Mouse (Mus musculus) mammary gland, adult 2 months (tissue): ENCODE results near the gene Mif. TPM values are rescaled to one million over a fixed set of nuclear protein-coding genes. Genes with fewer than 3 reads are reported as not detected.

Experiments used
- polyA plus RNA-seq: library from polyadenylated mRNA; depleted of rRNA; stranded (reverse); fragments of >200 nt; gene quantifications from 2 replicates; pipeline ENCODE4 v1.2.3, GENCODE M21; 2012; ENCODE audit warnings: low replicate concordance; rRNA removed

Mif gene
- polyA plus RNA-seq: 840 and 1,446 TPM in 2 replicates

GRCm38 (mm10) chr10:75859786-75860470 lies at the start of gene Mif:
Gene Mif (minus strand): TSS chr10:75860240.

DNA sequence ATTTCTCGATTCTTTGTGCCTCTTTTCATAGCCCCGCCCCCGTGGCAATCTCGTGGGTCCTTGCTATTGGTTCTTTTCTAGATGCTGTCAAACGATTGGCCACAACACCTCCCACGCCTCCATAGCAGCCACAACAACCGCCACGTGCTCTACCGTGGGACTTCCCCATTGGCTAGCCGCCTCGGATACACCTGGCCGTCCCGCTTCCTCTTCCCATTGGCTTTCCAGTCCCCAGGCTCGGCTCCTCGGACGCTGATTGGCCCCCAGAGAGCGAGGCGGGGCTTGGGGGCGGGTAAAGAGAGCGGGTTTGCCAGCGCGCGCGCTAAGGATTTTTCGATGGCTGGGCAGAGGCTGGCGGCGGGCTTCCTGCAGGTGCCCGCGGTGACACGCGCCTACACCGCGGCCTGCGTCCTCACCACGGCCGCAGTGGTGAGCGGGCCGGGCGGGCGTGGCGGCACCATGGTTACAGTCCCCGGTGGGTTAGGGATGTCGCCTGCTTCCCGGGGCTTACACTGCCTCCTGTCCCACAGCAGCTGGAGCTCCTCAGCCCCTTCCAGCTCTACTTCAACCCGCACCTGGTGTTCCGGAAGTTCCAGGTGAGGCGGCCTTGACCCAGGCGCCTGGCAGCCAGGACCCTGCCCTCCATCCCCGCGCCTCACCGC lies 33.2 kb upstream of the Mif start, which contains the start of gene Derl3:
Gene Derl3, plus strand, starts transcription at position 325 of the 662 bp plus-strand sequence.

DNA sequence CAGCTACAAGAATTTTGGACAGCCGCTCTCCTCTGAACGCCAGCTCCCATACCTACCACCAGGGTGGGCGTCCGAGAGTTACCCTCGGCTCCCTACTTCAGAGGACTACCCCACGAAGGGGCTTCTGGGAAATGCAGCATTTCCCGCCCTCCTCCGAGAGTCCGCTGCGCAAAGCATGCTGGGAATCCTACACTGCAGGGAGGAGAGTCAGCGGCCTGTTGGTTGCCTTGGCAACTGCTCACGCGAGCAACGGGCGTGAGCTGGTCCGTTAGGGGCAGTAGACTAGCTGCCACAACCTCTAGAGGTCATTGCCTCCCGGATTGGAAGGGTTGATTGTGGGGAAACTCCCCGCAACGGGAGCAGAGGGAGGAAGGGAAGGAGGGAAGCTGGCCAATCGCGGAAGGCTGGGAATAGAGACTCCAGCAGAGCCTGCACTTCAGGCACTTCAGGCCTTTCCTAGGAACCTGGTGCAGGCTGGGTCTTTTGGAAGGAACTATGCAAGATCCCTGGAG lies 22.7 kb downstream of the Mif start, which contains the start of gene Gstt2:
Gene Gstt2, minus strand, starts transcription at position 177 of the 512 bp plus-strand sequence.

DNA sequence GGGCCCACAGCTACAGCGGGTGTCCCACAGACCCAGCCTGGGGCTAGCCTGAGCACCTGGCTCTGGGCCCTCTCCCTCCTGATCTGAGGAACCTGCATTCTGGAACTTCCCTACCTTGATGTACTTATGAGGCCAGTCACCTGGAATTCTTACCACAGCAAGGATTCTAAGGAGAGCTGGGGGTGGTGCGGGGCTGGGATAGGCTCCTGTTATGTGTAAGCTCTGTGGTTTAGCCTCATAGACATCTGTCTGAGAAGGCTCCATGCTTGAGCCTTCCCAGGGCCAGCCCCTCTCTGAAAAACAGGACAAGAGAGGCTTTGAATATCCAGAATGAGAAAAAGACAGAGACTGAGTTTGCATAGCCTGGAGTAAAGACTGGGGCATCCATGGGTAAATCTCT lies 37.6 kb downstream of the Mif start, which contains the start of gene Gstt4:
Gene Gstt4, minus strand, starts transcription at position 101 of the 400 bp plus-strand sequence.

Other genes starting within 250 kb of the Mif start
- 20.4 and 23.4 TPM in 2 replicates for gene Susd2, start 216.2 kb downstream of the Mif start, polyA plus RNA-seq
- 44.9 and 71.1 TPM in 2 replicates for gene Cabin1, start 95.9 kb downstream of the Mif start, polyA plus RNA-seq
- gene Ddt, start 86.8 kb downstream of the Mif start, polyA plus RNA-seq: 124 and 130 TPM in 2 replicates
- gene Gm20441, start 79.3 kb downstream of the Mif start, polyA plus RNA-seq: 0.80 TPM in 1 of 2 replicates, not detected in the other
- gene Gstt3, start 78.8 kb downstream of the Mif start, polyA plus RNA-seq: 29.5 and 31.8 TPM in 2 replicates
- 102 and 142 TPM in 2 replicates for gene Gstt1, start 61.7 kb downstream of the Mif start, polyA plus RNA-seq
- 0.13 TPM in 1 of 2 replicates, not detected in the other for gene Gstt4, start 37.7 kb downstream of the Mif start, polyA plus RNA-seq
- gene Gstt2, start 22.8 kb downstream of the Mif start, polyA plus RNA-seq: 154 and 183 TPM in 2 replicates
- 3.8 and 13.0 TPM in 2 replicates for gene Derl3, start 33.2 kb upstream of the Mif start, polyA plus RNA-seq
- 38.7 and 48.1 TPM in 2 replicates for gene Smarcb1, start 61.4 kb upstream of the Mif start, polyA plus RNA-seq
- gene Chchd10, start 72.9 kb upstream of the Mif start, polyA plus RNA-seq: 802 and 1,034 TPM in 2 replicates
- 32.1 and 37.9 TPM in 2 replicates for gene Mmp11, start 76.3 kb upstream of the Mif start, polyA plus RNA-seq
- 0.37 TPM in 1 of 2 replicates, not detected in the other for gene Gm867, start 80.4 kb upstream of the Mif start, polyA plus RNA-seq
- 42.7 and 65.7 TPM in 2 replicates for gene Vpreb3, start 82.8 kb upstream of the Mif start, polyA plus RNA-seq
- gene Gm5134, start 94.3 kb upstream of the Mif start, polyA plus RNA-seq: 0.27 and 0.53 TPM in 2 replicates
- 5.6 and 6.7 TPM in 2 replicates for gene Zfp280b, start 172.4 kb upstream of the Mif start, polyA plus RNA-seq